In genomic region chr11:4729603-4730002, GRCm38 (mm10) we compare ENCODE assay signal across 9 mouse cellular contexts. TPM values are rescaled to one million over a fixed set of nuclear protein-coding genes. Genes with fewer than 3 reads are reported as not detected.
DNase-seq lines count a peak whose midpoint lies in the region; ATAC-seq lines count a peak whose summit lies in the region.
"Had no signal": no experiment of that assay in that cellular context is flagged by ENCODE, and none has a peak within 500 bp of the region (broad histone marks: within the 10 kb centered on the region; RNA-seq: fewer than 3 reads in every experiment).

No protein-coding gene starts in this region.

- no peak overlapping the region for H3K4me2 ChIP-seq in intestine, embryonic 16.5 days (ENCODE audit: low read depth, low read length)
- no peak overlapping the region for H3K4me2 ChIP-seq in intestine, embryonic 15.5 days (replicated peaks)
- H3K4me2 ChIP-seq in forebrain, embryonic 16.5 days (ENCODE audit: low read length), result no peak overlapping the region

- no peaks in the 10 kb centered on the region for H3K9me3 ChIP-seq in intestine, embryonic 16.5 days (ENCODE audit: control insufficient read depth, low read length)
- no peaks in the 10 kb centered on the region for H3K9me3 ChIP-seq in intestine, embryonic 15.5 days
- no peaks in the 10 kb centered on the region for H3K9me3 ChIP-seq in forebrain, embryonic 16.5 days (ENCODE audit: control insufficient read depth, low read length)

- 41% methylated on average over 12 of the region's 12 CpGs for WGBS in intestine, embryonic 16.5 days
- WGBS in intestine, embryonic 15.5 days, result 38% methylated on average over 12 of the region's 12 CpGs
- 47% methylated on average over 12 of the region's 12 CpGs for WGBS in forebrain, embryonic 16.5 days

- H3K27ac ChIP-seq in intestine, embryonic 16.5 days (ENCODE audit: low read length), result no peak overlapping the region
- no peak overlapping the region for H3K27ac ChIP-seq in intestine, embryonic 15.5 days
- H3K27ac ChIP-seq in forebrain, embryonic 16.5 days (ENCODE audit: low read length), result no peak overlapping the region

- no peaks in the 10 kb centered on the region for H3K27me3 ChIP-seq in intestine, embryonic 16.5 days (replicated peaks; ENCODE audit: control insufficient read depth, insufficient read depth, low read length)
- no peaks in the 10 kb centered on the region for H3K27me3 ChIP-seq in intestine, embryonic 15.5 days (replicated peaks)
- no peaks in the 10 kb centered on the region for H3K27me3 ChIP-seq in forebrain, embryonic 16.5 days (replicated peaks; ENCODE audit: control insufficient read depth, insufficient read depth, low read length)

- no peak overlapping the region for H3K4me3 ChIP-seq in intestine, embryonic 16.5 days (ENCODE audit: low read length)
- H3K4me3 ChIP-seq in intestine, embryonic 15.5 days (replicated peaks), result no peak overlapping the region
- H3K4me3 ChIP-seq in forebrain, embryonic 16.5 days (replicated peaks; ENCODE audit: low read length), result no peak overlapping the region

- no peak overlapping the region for H3K9ac ChIP-seq in intestine, embryonic 16.5 days (ENCODE audit: low read depth, low read length)
- no peak overlapping the region for H3K9ac ChIP-seq in intestine, embryonic 15.5 days
- H3K9ac ChIP-seq in forebrain, embryonic 16.5 days (replicated peaks; ENCODE audit: low read depth, low read length), result no peak overlapping the region

- ATAC-seq in intestine, embryonic 16.5 days, result peak; percentile 65
- no peak for ATAC-seq in intestine, embryonic 15.5 days
- ATAC-seq in common myeloid progenitor, adult 5-6 weeks (replicated peaks; ENCODE audit: low read depth, poor library complexity, severe bottlenecking), result peak; percentile 87
- ATAC-seq in forebrain, embryonic 16.5 days, result no peak

- intact Hi-C loops in left cerebral cortex, postnatal 36 days (cut with DNase I), result no loop called here

- H3K4me1 ChIP-seq in intestine, embryonic 16.5 days (ENCODE audit: control insufficient read depth, insufficient read depth, low read length), result peaks cover 9% of the 10 kb centered on the region; the same call in 1 of the 2 replicates
- H3K4me1 ChIP-seq in intestine, embryonic 15.5 days (replicated peaks), result 0 out of 2 replicates have a peak, but pooled peaks cover 4% of the 10 kb centered on the region
- H3K4me1 ChIP-seq in forebrain, embryonic 16.5 days (replicated peaks; ENCODE audit: control insufficient read depth, insufficient read depth, low read length), result no peaks in the 10 kb centered on the region; the same call in 1 of the 2 replicates

- DNase-seq in MEL-GATA-1-ER (ENCODE audit: extremely low read depth, low read depth), result peak; percentile 56
- DNase-seq in lung, postnatal 14 days, result peak; percentile 60
- no peak for DNase-seq in left cerebral cortex, postnatal 36 days (ENCODE audit: low spot score in 2 of 2)
- no peak for DNase-seq in frontal cortex, postnatal 14 days (ENCODE audit: low spot score in 2 of 2)
- DNase-seq: embryo, embryonic 11 days had no signal

- no peaks in the 10 kb centered on the region for H3K36me3 ChIP-seq in intestine, embryonic 16.5 days (ENCODE audit: control insufficient read depth, insufficient read depth, low read length)
- no peaks in the 10 kb centered on the region for H3K36me3 ChIP-seq in intestine, embryonic 15.5 days
- H3K36me3 ChIP-seq in forebrain, embryonic 16.5 days (ENCODE audit: control insufficient read depth, insufficient read depth), result no peaks in the 10 kb centered on the region

RNA-seq across cellular contexts. Expression of gene Cabp7, which starts 17.0 kb away (rescaled TPM):
- polyA plus RNA-seq in intestine, embryonic 16.5 days (2015; fragmentation: Nextera tagmentation; extraction: Ambion mirVana), result 0.07 and 0.15 TPM in 2 replicates
- 0.13 and 0.21 TPM in 2 replicates for polyA plus RNA-seq in intestine, embryonic 15.5 days (2015; fragmentation: Nextera tagmentation; extraction: Ambion mirVana)
- total RNA-seq in common myeloid progenitor, adult 5-6 weeks (2017), result not detected in 2 replicates
- 10 to 100 TPM; 16.4 to 22.0 TPM for total RNA-seq in left cerebral cortex, postnatal 36 days (2021)
- 1.5 and 1.6 TPM in 2 replicates for polyA plus RNA-seq in forebrain, embryonic 16.5 days (2015; fragmentation: Nextera tagmentation; extraction: Ambion mirVana)

RNA-seq across cellular contexts. Expression of gene Zmat5, which starts 25.1 kb away (rescaled TPM):
- 64.8 and 66.0 TPM in 2 replicates for polyA plus RNA-seq in intestine, embryonic 16.5 days (2015; fragmentation: Nextera tagmentation; extraction: Ambion mirVana)
- 60.9 and 63.0 TPM in 2 replicates for polyA plus RNA-seq in intestine, embryonic 15.5 days (2015; fragmentation: Nextera tagmentation; extraction: Ambion mirVana)
- total RNA-seq in common myeloid progenitor, adult 5-6 weeks (2017), result 6.0 and 11.5 TPM in 2 replicates
- total RNA-seq in left cerebral cortex, postnatal 36 days (2021), result 10 to 100 TPM; 31.8 to 32.9 TPM
- 70.2 and 75.5 TPM in 2 replicates for polyA plus RNA-seq in forebrain, embryonic 16.5 days (2015; fragmentation: Nextera tagmentation; extraction: Ambion mirVana)

RNA-seq across cellular contexts. Expression of gene Uqcr10, which starts 25.5 kb away (rescaled TPM):
- polyA plus RNA-seq in intestine, embryonic 16.5 days (2015; fragmentation: Nextera tagmentation; extraction: Ambion mirVana), result 1,259 and 1,267 TPM in 2 replicates
- 1,117 and 1,212 TPM in 2 replicates for polyA plus RNA-seq in intestine, embryonic 15.5 days (2015; fragmentation: Nextera tagmentation; extraction: Ambion mirVana)
- total RNA-seq in common myeloid progenitor, adult 5-6 weeks (2017), result 117 and 123 TPM in 2 replicates
- 100 to 1,000 TPM; 360 to 388 TPM for total RNA-seq in left cerebral cortex, postnatal 36 days (2021)
- polyA plus RNA-seq in forebrain, embryonic 16.5 days (2015; fragmentation: Nextera tagmentation; extraction: Ambion mirVana), result 487 and 509 TPM in 2 replicates

Comparison
In these comparisons a context has a peak if more than half of its experiments do, and no peak if none do; other contexts are left out.
1. ATAC-seq: peak in intestine, embryonic 16.5 days (single experiment) and common myeloid progenitor, adult 5-6 weeks (single experiment); none in intestine, embryonic 15.5 days (single experiment) and forebrain, embryonic 16.5 days (single experiment).
2. DNase-seq: peak in MEL-GATA-1-ER (single experiment) and lung, postnatal 14 days (single experiment); none in left cerebral cortex, postnatal 36 days (0 of 2) and frontal cortex, postnatal 14 days (0 of 2).